ENCODE assay signal across 8 mouse cellular contexts in the genomic region with DNA sequence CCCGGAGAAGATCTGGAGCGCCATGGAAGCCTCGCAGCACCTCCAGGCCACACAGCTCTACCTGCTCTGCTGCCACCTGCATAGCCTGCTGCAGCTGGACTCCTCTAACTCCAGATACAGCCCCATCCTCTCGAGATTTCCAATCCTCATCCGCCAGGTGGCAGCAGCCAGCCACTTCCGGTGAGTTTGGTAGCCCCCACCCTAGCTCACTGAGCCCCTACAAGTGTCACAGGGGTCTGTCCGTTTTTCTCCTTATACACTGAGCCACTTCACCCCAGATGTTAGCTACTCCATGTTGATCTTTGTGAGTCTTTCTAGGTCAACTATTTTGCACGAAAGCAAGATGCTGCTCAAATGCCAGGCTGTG. TPM values are rescaled to one million over a fixed set of nuclear protein-coding genes. Genes with fewer than 3 reads are reported as not detected.
DNase-seq lines count a peak whose midpoint lies in the region; ATAC-seq lines count a peak whose summit lies in the region.

No protein-coding gene starts in this region.

- no peak overlapping the region for H3K9ac ChIP-seq in forebrain, embryonic 13.5 days
- no peak overlapping the region for H3K9ac ChIP-seq in midbrain, embryonic 13.5 days (replicated peaks)

- H3K4me2 ChIP-seq in forebrain, embryonic 13.5 days: no peak overlapping the region
- H3K4me2 ChIP-seq in midbrain, embryonic 13.5 days (replicated peaks): no peak overlapping the region

- H3K9me3 ChIP-seq in forebrain, embryonic 13.5 days (replicated peaks): no peaks in the 10 kb centered on the region
- H3K9me3 ChIP-seq in limb, embryonic 10.5 days (replicated peaks): no peaks in the 10 kb centered on the region
- H3K9me3 ChIP-seq in midbrain, embryonic 13.5 days: no peaks in the 10 kb centered on the region

- peaks cover 54% of the 10 kb centered on the region for H3K36me3 ChIP-seq in forebrain, embryonic 13.5 days (ENCODE audit: poor library complexity, severe bottlenecking)
- peaks cover 55% of the 10 kb centered on the region for H3K36me3 ChIP-seq in limb, embryonic 10.5 days
- H3K36me3 ChIP-seq in midbrain, embryonic 13.5 days: peaks cover 54% of the 10 kb centered on the region

- peak; percentile 9; the same call in 1 of the 2 replicates for ATAC-seq in forebrain, embryonic 13.5 days
- peak; percentile 25; the same call in 1 of the 2 replicates for ATAC-seq in midbrain, embryonic 13.5 days

- H3K27me3 ChIP-seq in forebrain, embryonic 13.5 days: no peaks in the 10 kb centered on the region
- H3K27me3 ChIP-seq in limb, embryonic 10.5 days (ENCODE audit: low read depth, poor library complexity, severe bottlenecking): no peaks in the 10 kb centered on the region
- 0 out of 2 replicates have a peak, but pooled peaks cover 7% of the 10 kb centered on the region for H3K27me3 ChIP-seq in midbrain, embryonic 13.5 days

- H3K4me3 ChIP-seq in forebrain, embryonic 13.5 days: no peak overlapping the region
- H3K4me3 ChIP-seq in limb, embryonic 10.5 days: no peak overlapping the region
- H3K4me3 ChIP-seq in midbrain, embryonic 13.5 days (replicated peaks): no peak overlapping the region

- peak; percentile 45 for DNase-seq in gastrocnemius, postnatal 10 days
- DNase-seq in gastrocnemius, postnatal 25 days: no peak
- DNase-seq in NIH3T3 (ENCODE audit: low read depth): peak; percentile 25
- peak; percentile 75 for DNase-seq in limb, embryonic 10.5 days (ENCODE audit: low spot score)
- DNase-seq in urinary bladder, postnatal 36 days (ENCODE audit: low spot score in 2 of 2): no peak
- no peak for DNase-seq in spleen, postnatal 36 days (ENCODE audit: low spot score in 2 of 2)

- H3K27ac ChIP-seq in forebrain, embryonic 13.5 days: peak overlapping the region; percentile 68
- H3K27ac ChIP-seq in limb, embryonic 10.5 days: 0 out of 2 replicates have a peak overlapping the region, but pooled peaks have one; percentile 17
- peak overlapping the region; percentile 48; the same call in 1 of the 2 replicates for H3K27ac ChIP-seq in midbrain, embryonic 13.5 days

- WGBS in forebrain, embryonic 13.5 days: 45% methylated on average over 8 of the region's 8 CpGs
- whole genome bisulfite sequencing in limb, embryonic 10.5 days: 49% methylated on average over 8 of the region's 8 CpGs
- WGBS in midbrain, embryonic 13.5 days: 46% methylated on average over 8 of the region's 8 CpGs

- H3K4me1 ChIP-seq in forebrain, embryonic 13.5 days: peaks cover 31% of the 10 kb centered on the region
- H3K4me1 ChIP-seq in limb, embryonic 10.5 days: peaks cover 84% of the 10 kb centered on the region
- H3K4me1 ChIP-seq in midbrain, embryonic 13.5 days (replicated peaks): peaks cover 29% of the 10 kb centered on the region

RNA-seq across cellular contexts. Expression of a gene that starts 2.0 kb away (rescaled TPM):
- 1 to 10 TPM; 4.9 to 7.2 TPM for total RNA-seq in gastrocnemius, postnatal 10 days (2021)
- 1 to 10 TPM; 1.8 to 3.1 TPM for total RNA-seq in gastrocnemius, postnatal 25 days (2021)
- 27.7 and 29.0 TPM in 2 replicates for polyA plus RNA-seq in forebrain, embryonic 13.5 days (2015; fragmentation: Nextera tagmentation; extraction: Ambion mirVana)
- 14.2 and 15.7 TPM in 2 replicates for polyA plus RNA-seq in limb, embryonic 10.5 days (2016; fragmentation: Nextera tagmentation; extraction: Ambion mirVana)
- 29.8 and 31.2 TPM in 2 replicates for polyA plus RNA-seq in midbrain, embryonic 13.5 days (2015; fragmentation: Nextera tagmentation; extraction: Ambion mirVana)

RNA-seq across cellular contexts. Expression of a gene that starts 2.9 kb away (rescaled TPM):
- 10 to 100 TPM; 20.1 to 25.0 TPM for total RNA-seq in gastrocnemius, postnatal 10 days (2021)
- 10 to 100 TPM; 18.6 to 20.2 TPM for total RNA-seq in gastrocnemius, postnatal 25 days (2021)
- polyA plus RNA-seq in forebrain, embryonic 13.5 days (2015; fragmentation: Nextera tagmentation; extraction: Ambion mirVana): 30.1 and 31.1 TPM in 2 replicates
- polyA plus RNA-seq in limb, embryonic 10.5 days (2016; fragmentation: Nextera tagmentation; extraction: Ambion mirVana): 26.3 and 31.1 TPM in 2 replicates
- polyA plus RNA-seq in midbrain, embryonic 13.5 days (2015; fragmentation: Nextera tagmentation; extraction: Ambion mirVana): 31.7 and 33.2 TPM in 2 replicates

RNA-seq across cellular contexts. Expression of a gene that starts 32.1 kb away (rescaled TPM):
- total RNA-seq in gastrocnemius, postnatal 10 days (2021): 10 to 100 TPM; 34.8 to 37.9 TPM
- total RNA-seq in gastrocnemius, postnatal 25 days (2021): 10 to 100 TPM; 24.7 to 25.4 TPM
- polyA plus RNA-seq in forebrain, embryonic 13.5 days (2015; fragmentation: Nextera tagmentation; extraction: Ambion mirVana): 48.2 and 51.9 TPM in 2 replicates
- 55.0 and 55.4 TPM in 2 replicates for polyA plus RNA-seq in limb, embryonic 10.5 days (2016; fragmentation: Nextera tagmentation; extraction: Ambion mirVana)
- 44.7 and 47.9 TPM in 2 replicates for polyA plus RNA-seq in midbrain, embryonic 13.5 days (2015; fragmentation: Nextera tagmentation; extraction: Ambion mirVana)

RNA-seq across cellular contexts. Expression of a gene that starts 32.3 kb away (rescaled TPM):
- 10 to 100 TPM in 1 of 2 experiments, 1 to 10 TPM in 1; 7.3 to 10.9 TPM for total RNA-seq in gastrocnemius, postnatal 10 days (2021)
- 1 to 10 TPM; 4.6 TPM for total RNA-seq in gastrocnemius, postnatal 25 days (2021)
- 20.6 and 21.7 TPM in 2 replicates for polyA plus RNA-seq in forebrain, embryonic 13.5 days (2015; fragmentation: Nextera tagmentation; extraction: Ambion mirVana)
- polyA plus RNA-seq in limb, embryonic 10.5 days (2016; fragmentation: Nextera tagmentation; extraction: Ambion mirVana): 26.7 and 28.4 TPM in 2 replicates
- polyA plus RNA-seq in midbrain, embryonic 13.5 days (2015; fragmentation: Nextera tagmentation; extraction: Ambion mirVana): 21.4 and 26.7 TPM in 2 replicates

RNA-seq across cellular contexts. Expression of a gene that starts 32.7 kb away (rescaled TPM):
- 1 to 10 TPM in 1 of 2 experiments, under 1 TPM in 1; 0.12 to 1.3 TPM for total RNA-seq in gastrocnemius, postnatal 10 days (2021)
- not detected for total RNA-seq in gastrocnemius, postnatal 25 days (2021)
- 62.7 and 78.0 TPM in 2 replicates for polyA plus RNA-seq in forebrain, embryonic 13.5 days (2015; fragmentation: Nextera tagmentation; extraction: Ambion mirVana)
- 0.55 and 0.68 TPM in 2 replicates for polyA plus RNA-seq in limb, embryonic 10.5 days (2016; fragmentation: Nextera tagmentation; extraction: Ambion mirVana)
- 15.7 and 19.4 TPM in 2 replicates for polyA plus RNA-seq in midbrain, embryonic 13.5 days (2015; fragmentation: Nextera tagmentation; extraction: Ambion mirVana)

Comparison
In these comparisons a context has a peak if more than half of its experiments do, and no peak if none do; other contexts are left out.
1. DNase-seq: peak in gastrocnemius, postnatal 10 days (single experiment), NIH3T3 (single experiment) and limb, embryonic 10.5 days (single experiment); none in gastrocnemius, postnatal 25 days (single experiment), urinary bladder, postnatal 36 days (0 of 2) and spleen, postnatal 36 days (0 of 2).
2. H3K27ac ChIP-seq: peak in every context shown above with its lines; median percentile 68 in forebrain, embryonic 13.5 days; 48 in midbrain, embryonic 13.5 days; 17 in limb, embryonic 10.5 days.